Mouse (Mus musculus) stomach, postnatal 0 days (tissue): ENCODE data around the gene Rbms3. TPM values are rescaled to one million over a fixed set of nuclear protein-coding genes. Genes with fewer than 3 reads are reported as not detected.

Source experiments
- ATAC-seq: fragments of 200-750 bp; cut with Nextera tagmentation; 2 replicates; pipeline ENCODE4 v1.8.0; 2017; ENCODE audit not compliant: low FRiP score, low TSS enrichment
- DNase-seq: peaks from one replicate; pipeline ENCODE4 v3.0.0-alpha.2; 2016; ENCODE audit warnings: low spot score
- H3K27ac ChIP-seq: fragments of 300-500 bp; sonication (generic); replicated peaks from 2 replicates; pipeline ENCODE4 v1.5.1; 2014; ENCODE audit warnings: mild to moderate bottlenecking, control low read depth
- H3K27me3 ChIP-seq: fragments of 300-500 bp; sonication (generic); 2 replicates; pipeline ENCODE4 v1.6.1; 2014; ENCODE audit warnings: low read length; ENCODE audit not compliant: control insufficient read depth, insufficient read depth
- H3K36me3 ChIP-seq: fragments of 300-500 bp; sonication (generic); 2 replicates; pipeline ENCODE4 v1.6.1; 2014; ENCODE audit warnings: low read length, mixed read lengths; ENCODE audit not compliant: control insufficient read depth, insufficient read depth
- H3K4me1 ChIP-seq: fragments of 300-500 bp; sonication (generic); replicated peaks from 2 replicates; pipeline ENCODE4 v1.6.1; 2014; ENCODE audit warnings: antibody characterized with exemption; ENCODE audit not compliant: control insufficient read depth, insufficient read depth
- H3K4me2 ChIP-seq: fragments of 300-500 bp; sonication (generic); replicated peaks from 2 replicates; pipeline ENCODE4 v1.6.1; 2014; ENCODE audit warnings: low read depth, mild to moderate bottlenecking, control low read depth, moderate library complexity
- H3K4me3 ChIP-seq: fragments of 300-500 bp; sonication (generic); 2 replicates; pipeline ENCODE4 v1.5.1; 2014; ENCODE audit warnings: low read depth, low read length, control low read depth
- H3K9ac ChIP-seq: fragments of 300-500 bp; sonication (generic); 2 replicates; pipeline ENCODE4 v1.6.1; 2014; ENCODE audit warnings: mild to moderate bottlenecking, low read length, control low read depth, mixed read lengths
- H3K9me3 ChIP-seq: fragments of 300-500 bp; sonication (generic); 2 replicates; pipeline ENCODE4 v1.6.1; 2016; ENCODE audit warnings: low read length; ENCODE audit not compliant: control insufficient read depth
- CTCF ChIP-seq: IDR thresholded peaks from 2 replicates; pipeline ENCODE4 v1.5.1; 2016; ENCODE audit warnings: antibody characterized with exemption, low read depth, mild to moderate bottlenecking, moderate library complexity
- EP300 ChIP-seq: optimal IDR thresholded peaks from 2 replicates; pipeline ENCODE3; 2016; ENCODE audit warnings: antibody characterized with exemption
- WGBS: fragments of 180-500 bp; shearing (Covaris S2); extraction: QIAGEN DNeasy Blood & Tissue Kit; methylation state at CpG from one replicate; pipeline ENCODE4 v1.1.7; 2014; 5-methylcytosine and 5-hydroxymethylcytosine counted together
- polyA plus RNA-seq: library from polyadenylated mRNA; unstranded; fragments of >200 nt; fragmentation: Nextera tagmentation; extraction: Ambion mirVana; gene quantifications from 2 replicates; pipeline ENCODE4 v1.2.1, GENCODE M21; 2015

Gene Rbms3
- polyA plus RNA-seq, 1 experiment from 2014 or later: 20.9 TPM

DNA sequence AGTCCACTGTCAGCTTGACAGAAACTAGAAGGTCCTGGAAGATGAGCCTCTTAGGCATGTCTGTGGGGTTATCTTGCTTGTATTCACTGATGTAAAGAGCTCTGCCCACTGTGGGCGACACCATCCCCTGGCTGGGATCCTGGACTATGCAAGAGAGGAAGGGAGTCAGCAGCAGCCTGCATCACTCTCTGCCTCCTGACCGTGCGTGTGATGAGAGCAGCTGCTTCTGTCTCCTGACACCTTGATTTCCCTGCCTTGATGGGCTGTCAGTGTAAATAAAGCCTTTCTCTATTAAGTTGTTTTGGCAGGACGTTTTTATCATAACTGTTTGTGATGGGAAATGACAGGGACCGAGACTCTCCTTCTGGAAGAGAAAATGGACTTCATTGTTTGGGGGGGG lies 758.1 kb downstream of the Rbms3 start:
- no peaks in the 10 kb centered on the region for H3K36me3 ChIP-seq
- WGBS: 86% methylated on average over 5 of the region's 5 CpGs
- TF ChIP-seq EP300: no peak
- TF ChIP-seq CTCF: no peak
- peaks cover 8% of the 10 kb centered on the region for H3K4me1 ChIP-seq
- ATAC-seq (no peak), DNase-seq (no peak)
- H3K27ac ChIP-seq: no peak overlapping the region
- H3K4me2 ChIP-seq: no peak overlapping the region
- H3K4me3 ChIP-seq: no peak overlapping the region
- no peaks in the 10 kb centered on the region for H3K9me3 ChIP-seq
- no peak overlapping the region for H3K9ac ChIP-seq
- H3K27me3 ChIP-seq: no peaks in the 10 kb centered on the region

DNA sequence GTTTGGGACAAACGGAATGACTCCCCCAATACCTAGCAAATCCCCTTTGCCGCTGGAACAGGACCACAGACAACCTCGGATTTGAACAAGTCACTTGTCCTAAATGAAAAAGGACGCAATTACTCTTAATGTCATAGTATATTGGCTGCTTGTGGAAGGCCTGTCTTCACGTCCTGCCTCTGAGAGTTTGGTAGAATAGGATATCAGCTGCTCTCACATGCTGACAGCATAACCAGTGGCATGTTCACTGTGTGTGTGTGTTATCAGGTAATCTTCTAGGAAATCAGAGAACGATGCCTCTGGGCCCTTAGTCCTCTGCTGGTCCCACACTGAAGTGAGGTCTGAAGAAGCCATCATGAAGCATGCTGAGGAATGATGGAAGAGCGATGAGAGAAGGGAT lies 763.7 kb downstream of the Rbms3 start:
- TF ChIP-seq EP300: no peak
- no peak for TF ChIP-seq CTCF
- DNase-seq (no peak), ATAC-seq (no peak)
- Histone ChIP-seq H3K9ac (no peak overlapping the region), H3K4me3 (no peak overlapping the region), H3K9me3 (0 out of 2 replicates have a peak, but pooled peaks cover 2% of the 10 kb centered on the region), H3K27ac (no peak overlapping the region), H3K4me2 (no peak overlapping the region), H3K36me3 (no peaks in the 10 kb centered on the region), H3K27me3 (no peaks in the 10 kb centered on the region), H3K4me1 (no peaks in the 10 kb centered on the region)
- WGBS: 94% methylated on average over 7 of the region's 7 CpGs

DNA sequence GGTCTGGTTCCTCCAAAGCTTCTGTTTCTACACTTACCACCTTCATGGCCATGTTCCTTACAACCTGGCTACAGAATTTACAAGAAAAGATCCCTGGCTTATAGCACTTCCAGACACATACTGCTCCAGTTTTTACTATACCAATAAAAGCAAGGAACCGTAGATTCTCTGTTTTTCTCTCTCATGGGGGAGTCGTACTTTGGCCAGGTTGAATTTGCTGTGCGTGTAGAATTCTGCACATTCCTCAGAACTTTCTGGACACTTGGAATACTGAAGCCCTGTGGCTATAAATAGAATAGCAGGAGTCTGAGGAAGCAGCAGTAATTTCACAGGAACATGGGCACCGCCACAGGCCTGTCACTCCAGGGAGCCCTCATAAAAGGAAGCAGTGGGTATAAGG lies 766.1 kb downstream of the Rbms3 start:
- Histone ChIP-seq H3K36me3 (no peaks in the 10 kb centered on the region), H3K27ac (no peak overlapping the region), H3K27me3 (no peaks in the 10 kb centered on the region), H3K4me2 (no peak overlapping the region), H3K9ac (no peak overlapping the region), H3K9me3 (0 out of 2 replicates have a peak, but pooled peaks cover 2% of the 10 kb centered on the region), H3K4me3 (no peak overlapping the region), H3K4me1 (no peaks in the 10 kb centered on the region)
- no peak for DNase-seq
- 57% methylated on average over 4 of the region's 4 CpGs for WGBS
- no peak for TF ChIP-seq CTCF
- no peak for TF ChIP-seq EP300
- no peak for ATAC-seq

DNA sequence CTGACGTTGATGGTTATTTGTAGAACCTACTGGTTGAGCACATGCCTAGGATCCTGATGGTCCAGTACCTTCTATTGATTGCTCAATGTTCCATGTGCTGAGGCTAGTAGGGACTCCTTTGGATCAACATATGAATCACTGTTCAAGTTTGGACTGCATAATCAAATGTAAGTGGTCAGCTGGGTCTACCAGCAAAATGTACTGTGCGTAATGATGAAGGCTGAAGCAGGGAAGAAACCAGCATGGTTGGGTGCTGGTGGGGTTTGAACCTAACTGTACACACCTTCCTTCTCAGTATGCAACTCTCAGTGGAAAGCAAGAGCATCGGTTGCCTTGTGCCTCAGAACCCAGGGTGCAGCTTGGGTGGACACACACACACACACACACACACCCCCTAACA lies 767.4 kb downstream of the Rbms3 start:
- no peak overlapping the region for H3K4me3 ChIP-seq
- no peaks in the 10 kb centered on the region for H3K4me1 ChIP-seq
- H3K27me3 ChIP-seq: no peaks in the 10 kb centered on the region
- H3K4me2 ChIP-seq: no peak overlapping the region
- no peak for ATAC-seq
- H3K9ac ChIP-seq: no peak overlapping the region
- 91% methylated on average over 3 of the region's 3 CpGs for WGBS
- no peak overlapping the region for H3K27ac ChIP-seq
- DNase-seq: no peak
- 0 out of 2 replicates have a peak, but pooled peaks cover 2% of the 10 kb centered on the region for H3K9me3 ChIP-seq
- H3K36me3 ChIP-seq: no peaks in the 10 kb centered on the region
- TF ChIP-seq CTCF (no peak), EP300 (no peak)

DNA sequence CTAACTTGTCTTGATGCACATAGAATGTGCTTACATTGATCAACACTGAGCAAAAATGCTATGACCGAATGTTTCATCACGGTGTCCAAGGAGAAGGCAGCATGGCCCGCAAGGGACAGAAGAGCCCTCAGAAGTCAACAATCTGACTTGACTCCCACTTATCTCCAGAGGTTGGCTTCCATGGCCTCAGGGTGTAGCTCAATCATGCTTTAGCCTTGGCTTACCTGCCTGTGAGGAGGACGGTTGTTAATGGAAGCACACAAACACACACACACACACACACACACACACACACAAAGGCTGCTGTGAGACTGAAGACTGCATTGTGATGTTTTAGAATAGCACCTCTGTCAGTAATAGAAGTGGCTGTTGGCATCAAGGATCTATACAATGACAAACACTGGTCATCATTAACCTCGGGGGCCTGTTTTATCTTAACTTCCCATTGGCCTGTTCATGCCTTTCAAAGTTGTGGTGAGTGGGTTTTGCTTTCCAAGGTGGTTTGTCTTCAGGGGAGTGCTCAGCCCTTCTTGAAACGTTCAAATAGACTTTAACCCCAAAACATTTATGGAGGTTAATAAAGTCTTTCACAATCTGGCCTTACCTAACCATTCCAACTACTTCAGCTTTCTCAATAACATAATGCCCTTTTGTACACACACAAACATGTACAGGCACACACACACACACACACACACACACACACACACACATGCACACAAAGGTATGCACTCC lies 771.7 kb downstream of the Rbms3 start:
- Histone ChIP-seq H3K4me1 (no peaks in the 10 kb centered on the region), H3K9me3 (no peaks in the 10 kb centered on the region), H3K4me3 (no peak overlapping the region), H3K27me3 (no peaks in the 10 kb centered on the region), H3K36me3 (no peaks in the 10 kb centered on the region), H3K27ac (no peak overlapping the region), H3K9ac (no peak overlapping the region), H3K4me2 (no peak overlapping the region)
- DNase-seq (no peak), ATAC-seq (no peak)
- TF ChIP-seq EP300 (no peak), CTCF (no peak)
- WGBS: 89% methylated on average over 6 of the region's 6 CpGs

DNA sequence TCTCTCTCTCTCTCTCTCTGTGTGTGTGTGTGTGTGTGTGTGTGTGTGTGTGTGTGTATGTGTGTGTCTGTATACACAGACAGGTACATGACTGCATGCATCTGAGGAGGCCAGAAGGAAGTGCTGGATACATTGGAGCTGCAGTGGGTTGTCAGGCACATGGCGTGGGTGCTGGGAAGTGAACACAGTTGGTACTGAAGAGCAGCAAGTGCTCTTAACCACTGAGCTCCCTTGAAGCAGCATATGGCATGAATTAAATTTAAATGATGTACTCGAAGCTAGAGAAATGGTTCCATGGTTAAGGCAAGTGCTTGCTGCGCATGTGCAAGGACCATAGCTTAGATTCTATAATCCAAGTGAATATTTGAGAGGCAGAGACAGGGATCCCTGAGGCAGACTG lies 772.6 kb downstream of the Rbms3 start:
- no peak for ATAC-seq
- Histone ChIP-seq H3K4me1 (no peaks in the 10 kb centered on the region), H3K9me3 (no peaks in the 10 kb centered on the region), H3K36me3 (no peaks in the 10 kb centered on the region), H3K4me3 (no peak overlapping the region), H3K4me2 (no peak overlapping the region), H3K27me3 (no peaks in the 10 kb centered on the region), H3K9ac (no peak overlapping the region), H3K27ac (no peak overlapping the region)
- WGBS: 90% methylated on average over 3 of the region's 3 CpGs
- DNase-seq: no peak
- no peak for TF ChIP-seq EP300
- no peak for TF ChIP-seq CTCF
